Mouse (Mus musculus) forelimb bud, embryonic 11.5 days (tissue): Measurements from ENCODE around the gene Slc29a3.

Experiments
- DNase-seq: peaks from one replicate; pipeline ENCODE4 v3.0.0-alpha.2; 2012; ENCODE audit warnings: low read depth, low spot score

Gene Slc29a3

GRCm38 (mm10) chr10:60752040-60753020, at the start of gene Slc29a3:
Gene Slc29a3 (minus strand): TSS chr10:60752794.
- peak; percentile 94 for DNase-seq

GRCm38 (mm10) chr10:60801898-60802412, 49.4 kb upstream of the Slc29a3 start:
- no peak for DNase-seq

DNA sequence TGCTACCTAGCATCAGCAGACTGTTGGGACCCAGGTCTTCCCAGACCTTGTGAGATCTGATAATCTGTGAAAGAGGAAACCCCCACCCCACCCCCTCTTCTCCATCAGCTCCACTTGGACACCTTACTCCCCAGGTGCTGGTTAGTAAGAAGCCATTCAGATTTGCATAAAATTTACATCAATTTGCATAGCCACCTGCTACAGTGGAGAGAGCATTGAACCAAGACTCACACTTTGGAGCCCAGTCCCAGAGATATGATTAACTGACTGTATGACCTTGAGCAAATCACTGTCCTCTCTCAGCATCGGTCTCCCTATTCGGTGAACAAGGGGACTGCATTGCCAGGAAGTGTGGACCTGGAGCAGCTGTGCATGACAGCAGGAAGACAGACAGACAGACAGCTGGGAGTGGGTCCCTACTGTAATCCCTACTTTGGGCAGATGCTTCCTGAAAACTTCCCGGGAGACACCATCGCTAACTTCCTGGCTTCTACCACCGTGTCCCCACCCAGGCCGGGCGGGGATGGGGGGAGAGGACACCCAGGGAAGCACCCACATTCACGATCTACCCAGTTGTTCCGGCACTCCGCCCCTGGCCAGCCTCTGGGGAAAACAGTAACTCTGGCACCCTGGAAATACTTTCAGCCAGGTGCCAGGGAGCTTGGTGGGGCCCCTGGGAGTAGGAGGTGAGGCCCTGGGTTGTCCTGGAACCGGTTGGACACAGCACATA, 48.7 kb upstream of the Slc29a3 start:
- no peak for DNase-seq

DNA sequence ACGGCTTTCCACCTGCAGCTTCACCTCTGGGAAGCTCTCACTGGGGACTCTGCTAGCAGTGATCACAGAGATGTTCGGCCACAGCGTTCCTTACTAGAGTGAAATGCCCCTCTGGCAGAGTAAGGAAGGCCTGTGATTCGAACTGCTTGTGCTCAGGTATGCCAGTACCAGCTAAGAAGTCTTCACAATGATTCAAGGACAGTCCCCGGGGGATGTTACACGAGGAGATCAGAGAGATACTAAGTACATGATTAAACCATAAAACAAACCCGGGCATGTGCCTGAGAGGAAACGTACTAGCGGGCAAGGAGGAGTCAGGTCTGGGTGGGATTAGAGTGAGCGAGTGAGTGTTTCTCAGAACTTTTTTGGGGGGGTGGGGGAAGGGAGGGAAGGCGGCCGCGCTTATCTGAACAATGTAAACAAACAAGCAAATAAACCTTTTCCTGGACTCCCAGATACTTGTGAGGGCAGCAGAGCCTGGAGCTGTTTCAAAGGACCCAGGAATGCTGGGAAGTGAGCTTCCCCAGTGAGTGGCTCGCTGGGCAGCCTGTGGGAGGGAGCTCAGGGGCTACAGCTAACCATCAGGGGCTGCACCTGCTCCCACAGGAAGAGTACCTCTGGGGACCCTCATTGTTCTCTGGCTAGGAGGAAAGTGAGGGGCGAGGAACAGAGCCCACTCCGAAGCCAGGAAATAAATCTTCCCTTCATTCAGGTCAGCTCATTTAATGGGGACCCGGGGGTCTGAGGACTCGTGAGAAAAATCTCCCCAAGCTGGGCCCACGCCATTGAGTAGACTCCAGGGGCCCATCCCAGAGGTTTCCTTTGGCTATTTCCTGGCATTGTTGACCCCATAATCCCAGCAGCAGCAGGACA, 47.9 kb upstream of the Slc29a3 start:
- no peak for DNase-seq

- DNase-seq = no peak
Observed at GRCm38 (mm10) chr10:60797682-60798422, 45.3 kb upstream of the Slc29a3 start.

DNA sequence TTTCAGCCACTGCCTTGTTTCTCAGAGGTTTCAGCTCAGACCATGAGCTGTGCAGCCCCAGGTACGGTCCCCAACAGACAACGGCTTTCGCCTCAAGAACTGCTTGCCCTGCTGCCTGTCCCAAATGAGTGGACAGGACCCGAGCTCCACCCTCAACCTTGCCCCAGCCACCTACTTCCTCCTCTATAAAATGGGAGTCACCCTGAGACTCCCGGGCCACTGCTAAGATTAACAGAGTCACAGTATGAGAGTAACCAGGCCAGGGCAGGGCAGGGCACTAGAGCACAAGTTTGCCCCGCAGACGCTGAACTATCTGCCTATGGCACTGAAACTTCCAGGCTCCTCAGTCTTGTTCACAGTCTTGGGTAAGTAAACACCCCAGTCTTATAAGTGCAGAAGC, 43.9 kb upstream of the Slc29a3 start:
- no peak for DNase-seq

GRCm38 (mm10) chr10:60796028-60796427, 43.4 kb upstream of the Slc29a3 start:
- no peak for DNase-seq

- no peak for DNase-seq
Observed at GRCm38 (mm10) chr10:60794792-60795191, 42.2 kb upstream of the Slc29a3 start.

- DNase-seq = peak; percentile 72
Observed at GRCm38 (mm10) chr10:60794374-60794773, 41.8 kb upstream of the Slc29a3 start.

GRCm38 (mm10) chr10:60792841-60793240, 40.2 kb upstream of the Slc29a3 start:
- DNase-seq = no peak

DNA sequence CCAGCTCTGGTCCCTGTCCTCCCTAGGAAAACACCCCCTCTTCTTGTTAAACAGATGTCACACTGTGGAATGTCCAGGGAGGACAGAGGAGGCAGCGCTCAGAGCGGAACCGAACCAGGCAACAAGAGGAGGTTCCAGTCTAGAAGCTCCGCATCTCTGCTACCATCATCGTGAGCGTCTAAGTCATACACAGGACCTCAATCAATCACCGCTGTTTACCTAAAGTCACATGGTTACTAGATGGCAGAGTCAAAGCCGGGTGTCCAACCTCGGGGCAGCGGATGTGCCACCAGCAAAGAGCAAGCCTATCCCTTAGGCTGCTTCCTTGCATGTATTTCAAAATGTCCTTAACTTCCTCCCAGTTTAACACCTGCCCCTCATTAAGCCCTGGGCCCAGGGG, 39.8 kb upstream of the Slc29a3 start:
- DNase-seq = no peak

- no peak for DNase-seq
Observed at GRCm38 (mm10) chr10:60790912-60791311, 38.3 kb upstream of the Slc29a3 start.

- DNase-seq = no peak
Observed at GRCm38 (mm10) chr10:60787303-60788074, 34.9 kb upstream of the Slc29a3 start.

DNA sequence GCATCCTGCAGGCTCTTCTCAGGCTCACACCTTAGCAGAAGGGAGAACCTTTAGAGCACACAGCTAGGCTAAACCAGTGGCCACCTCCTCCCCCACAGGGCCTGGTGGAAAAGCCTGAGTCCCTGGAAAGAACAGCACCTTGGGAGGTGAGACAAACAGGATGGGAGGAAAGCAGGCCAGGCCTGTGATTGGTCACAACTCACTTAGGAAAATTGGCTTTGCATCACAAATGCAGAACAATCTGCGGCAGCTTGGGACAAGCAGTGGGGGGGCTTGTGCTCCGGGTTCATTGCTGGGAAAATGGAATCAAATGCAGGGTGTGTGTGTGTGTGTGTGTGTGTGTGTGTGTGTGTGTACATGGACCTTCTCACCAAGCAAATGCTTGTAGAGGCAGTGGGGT, 31.0 kb upstream of the Slc29a3 start:
- no peak for DNase-seq

DNA sequence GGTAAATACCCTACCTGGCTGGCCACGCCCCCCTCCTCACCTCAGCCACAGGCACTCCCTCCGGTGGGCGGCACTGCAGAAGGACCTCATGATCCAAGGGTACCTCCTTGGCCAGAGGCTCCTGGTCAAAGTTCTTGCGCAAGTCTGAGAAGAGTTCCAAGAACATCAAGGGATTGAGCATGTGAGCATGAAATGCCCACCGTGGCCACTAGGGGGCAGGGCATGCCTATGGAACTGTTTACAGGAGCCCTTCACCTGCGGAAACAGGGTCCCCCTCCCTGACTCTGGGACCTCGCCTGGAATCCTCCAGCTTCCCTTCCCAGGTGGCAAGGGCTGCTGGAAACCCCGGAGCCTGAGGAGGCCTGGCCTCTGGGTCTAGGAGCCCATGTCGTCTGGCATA, 27.0 kb upstream of the Slc29a3 start:
- DNase-seq = peak; percentile 86

DNA sequence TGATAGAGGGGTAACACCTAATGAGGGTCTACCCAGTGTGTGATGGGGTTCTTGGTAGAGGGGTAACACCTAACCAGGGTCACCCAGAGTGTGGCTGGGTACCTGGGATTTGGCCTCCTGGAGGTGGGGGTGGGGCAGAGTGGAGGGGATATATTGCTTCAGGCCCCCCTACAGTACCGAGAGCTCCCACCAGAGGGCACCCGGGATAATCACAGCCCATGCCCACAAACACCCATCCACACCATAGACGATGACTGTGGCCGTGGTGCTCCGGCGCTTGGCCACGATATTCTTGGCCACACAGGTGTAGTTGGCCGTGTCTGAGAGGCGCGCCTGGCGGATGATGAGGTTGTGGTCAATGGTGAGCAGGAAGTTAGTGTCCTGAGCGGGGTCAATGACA, 25.9 kb upstream of the Slc29a3 start:
- DNase-seq = peak; percentile 48

DNA sequence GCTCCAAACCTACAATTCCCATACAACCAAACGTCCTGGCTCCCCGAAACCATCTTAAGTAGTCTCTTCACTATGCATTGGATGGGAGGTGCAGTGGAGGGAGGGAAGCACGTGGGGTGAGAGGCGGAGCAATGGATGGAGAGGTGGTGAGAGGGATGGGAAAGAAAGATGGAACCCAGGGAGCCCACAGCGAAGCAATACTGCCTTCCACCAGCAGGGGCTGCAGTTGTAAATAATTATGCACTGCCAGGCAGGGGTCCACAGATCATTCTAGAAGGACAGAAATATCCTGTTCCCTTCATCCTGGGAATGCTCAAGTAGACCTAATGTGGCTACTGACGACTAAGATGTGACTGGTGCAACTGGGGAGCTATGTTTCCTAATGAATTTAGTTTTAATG, 22.9 kb upstream of the Slc29a3 start:
- no peak for DNase-seq

GRCm38 (mm10) chr10:60774616-60775015, 22.0 kb upstream of the Slc29a3 start:
- no peak for DNase-seq

- no peak for DNase-seq
Observed at GRCm38 (mm10) chr10:60770855-60771254, 18.3 kb upstream of the Slc29a3 start.

DNA sequence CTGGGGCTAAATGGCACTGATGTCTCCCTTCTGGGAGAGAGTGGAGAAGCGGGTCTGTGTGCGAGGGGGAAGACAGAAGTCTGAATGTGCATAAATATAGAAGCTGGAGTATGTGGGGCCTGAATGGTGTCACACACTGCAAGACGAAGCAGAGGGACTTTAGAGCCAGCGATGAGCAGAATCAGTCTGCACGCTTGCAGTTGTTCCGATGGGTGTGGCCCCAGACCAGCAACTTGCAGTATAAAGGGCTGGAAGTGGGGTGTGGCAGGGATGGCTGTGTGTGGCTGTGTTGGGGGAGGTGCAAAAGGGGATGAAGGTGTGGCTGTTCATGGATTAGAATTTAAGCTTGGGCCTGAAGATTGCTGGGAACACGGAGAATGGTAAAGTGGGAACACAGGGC, 16.0 kb upstream of the Slc29a3 start:
- DNase-seq = no peak
